Mouse (Mus musculus) C2C12 (cell line): ENCODE data around the gene Prickle3.

Experiments
- CEBPB ChIP-seq: IDR thresholded peaks from one replicate; pipeline ENCODE4 v1.6.1; 2011; ENCODE audit warnings: low read depth, mild to moderate bottlenecking, control low read depth, moderate library complexity
- CTCF ChIP-seq: IDR thresholded peaks from one replicate; pipeline ENCODE4 v1.5.1; 2011; ENCODE audit not compliant: control insufficient read depth, insufficient read depth, insufficient read length
- MAX ChIP-seq: IDR thresholded peaks from one replicate; pipeline ENCODE4 v1.6.1; 2011; ENCODE audit warnings: mild to moderate bottlenecking, control low read depth
- MYOD1 ChIP-seq: IDR thresholded peaks from one replicate; pipeline ENCODE4 v1.6.1; 2011; ENCODE audit warnings: low read depth; ENCODE audit not compliant: control insufficient read depth, insufficient read length
- MYOG ChIP-seq: IDR thresholded peaks from one replicate; pipeline ENCODE4 v1.6.1; 2011; ENCODE audit not compliant: control insufficient read depth, insufficient read length; ENCODE audit errors: extremely low read depth
- USF1 ChIP-seq: IDR thresholded peaks from one replicate; pipeline ENCODE4 v1.6.1; 2011; ENCODE audit warnings: low read depth, mild to moderate bottlenecking, control low read depth, moderate library complexity

DNA sequence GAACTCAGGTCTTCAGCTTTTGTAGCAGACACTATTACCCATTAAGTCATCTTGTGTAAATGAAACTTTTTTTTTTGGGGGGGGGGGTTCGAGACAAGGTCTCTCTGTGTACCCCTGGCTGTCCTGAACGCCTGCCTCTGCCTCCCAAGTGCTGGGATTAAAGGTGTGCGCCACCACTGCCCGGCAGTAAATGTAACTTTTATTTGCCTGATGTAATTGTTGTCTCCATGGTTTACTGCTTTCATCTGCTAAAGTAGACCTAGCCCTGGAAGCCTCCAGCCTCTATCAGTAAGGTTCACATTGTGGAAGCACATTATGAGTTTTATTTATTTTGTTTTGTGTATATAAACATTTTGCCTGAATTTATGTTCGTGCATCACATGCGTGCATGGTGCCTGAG is 39.5 kb downstream of the Prickle3 start:
- TF ChIP-seq CTCF (no peak), MYOD1 (no peak), MYOG (no peak), USF1 (no peak), CEBPB (no peak), MAX (no peak)
